Mouse (Mus musculus): Measurements from ENCODE around the gene Cep250. TPM values are rescaled to one million over a fixed set of nuclear protein-coding genes. Genes with fewer than 3 reads are reported as not detected.

Cep250 gene
- polyA plus RNA-seq, 1 experiment from 2014 or later = 26.3 TPM

- no peak overlapping the region for H3K4me2 ChIP-seq (replicated peaks)
- ATAC-seq (ENCODE audit: low FRiP score, low read depth) = no peak
- peaks cover 37% of the 10 kb centered on the region for H3K4me1 ChIP-seq
- H3K9me3 ChIP-seq = no peaks in the 10 kb centered on the region
- H3K36me3 ChIP-seq = no peaks in the 10 kb centered on the region
- H3K4me3 ChIP-seq = no peak overlapping the region
- H3K27ac ChIP-seq (replicated peaks) = no peak overlapping the region
- H3K9ac ChIP-seq (replicated peaks) = no peak overlapping the region
- H3K27me3 ChIP-seq = peaks cover 15% of the 10 kb centered on the region
- 81% methylated on average over 4 of the region's 4 CpGs for WGBS
Measured at GRCm38 (mm10) chr2:155944685-155945084, 11.6 kb upstream of the Cep250 start.

- Histone ChIP-seq H3K9me3 (no peaks in the 10 kb centered on the region), H3K4me1 (peaks cover 37% of the 10 kb centered on the region), H3K36me3 (no peaks in the 10 kb centered on the region), H3K4me2 (replicated peaks) (no peak within 1 kb of the TSS), H3K27ac (replicated peaks) (no peak within 1 kb of the TSS), H3K27me3 (peaks cover 15% of the 10 kb centered on the region), H3K9ac (replicated peaks) (no peak within 1 kb of the TSS), H3K4me3 (no peak within 1 kb of the TSS)
- WGBS = 52% methylated on average over 13 of the region's 13 CpGs
- no peak for ATAC-seq (ENCODE audit: low FRiP score, low read depth)
Measured at GRCm38 (mm10) chr2:155945124-155945523, 11.1 kb upstream of the Cep250 start, which contains the start of gene Gdf5. Gdf5 (minus strand) TSS chr2:155945367.

GRCm38 (mm10) chr2:155945580-155945979 lies 10.7 kb upstream of the Cep250 start:
- H3K9ac ChIP-seq (replicated peaks) = no peak overlapping the region
- peaks cover 15% of the 10 kb centered on the region for H3K27me3 ChIP-seq
- peaks cover 37% of the 10 kb centered on the region for H3K4me1 ChIP-seq
- 70% methylated on average over 5 of the region's 5 CpGs for WGBS
- no peak overlapping the region for H3K4me3 ChIP-seq
- no peak overlapping the region for H3K27ac ChIP-seq (replicated peaks)
- ATAC-seq (ENCODE audit: low FRiP score, low read depth) = no peak
- H3K4me2 ChIP-seq (replicated peaks) = no peak overlapping the region
- H3K9me3 ChIP-seq = no peaks in the 10 kb centered on the region
- no peaks in the 10 kb centered on the region for H3K36me3 ChIP-seq

GRCm38 (mm10) chr2:155946069-155946468 lies 10.2 kb upstream of the Cep250 start:
- Histone ChIP-seq H3K9ac (replicated peaks) (no peak overlapping the region), H3K36me3 (no peaks in the 10 kb centered on the region), H3K4me1 (peaks cover 37% of the 10 kb centered on the region), H3K27me3 (peaks cover 15% of the 10 kb centered on the region), H3K4me2 (replicated peaks) (no peak overlapping the region), H3K27ac (replicated peaks) (no peak overlapping the region), H3K9me3 (no peaks in the 10 kb centered on the region), H3K4me3 (no peak overlapping the region)
- under 1% methylated on average over 7 of the region's 7 CpGs for WGBS
- 0 out of 2 replicates have a peak, but pooled peaks have one; percentile 38 for ATAC-seq (ENCODE audit: low FRiP score, low read depth)

GRCm38 (mm10) chr2:155946499-155946898 lies 9.8 kb upstream of the Cep250 start:
- ATAC-seq (ENCODE audit: low FRiP score, low read depth) = no peak
- H3K4me1 ChIP-seq = peaks cover 37% of the 10 kb centered on the region
- no peak overlapping the region for H3K4me2 ChIP-seq (replicated peaks)
- H3K9ac ChIP-seq (replicated peaks) = no peak overlapping the region
- H3K27ac ChIP-seq (replicated peaks) = no peak overlapping the region
- H3K27me3 ChIP-seq = peaks cover 15% of the 10 kb centered on the region
- no peaks in the 10 kb centered on the region for H3K36me3 ChIP-seq
- no peaks in the 10 kb centered on the region for H3K9me3 ChIP-seq
- WGBS = 4% methylated on average over 4 of the region's 4 CpGs
- no peak overlapping the region for H3K4me3 ChIP-seq

GRCm38 (mm10) chr2:155947390-155948002 lies 8.8 kb upstream of the Cep250 start:
- no peak for ATAC-seq (ENCODE audit: low FRiP score, low read depth)
- H3K4me1 ChIP-seq = peaks cover 37% of the 10 kb centered on the region
- peaks cover 15% of the 10 kb centered on the region for H3K27me3 ChIP-seq
- H3K9ac ChIP-seq (replicated peaks) = no peak overlapping the region
- H3K9me3 ChIP-seq = no peaks in the 10 kb centered on the region
- H3K36me3 ChIP-seq = no peaks in the 10 kb centered on the region
- 75% methylated on average over 5 of the region's 5 CpGs for WGBS
- no peak overlapping the region for H3K4me3 ChIP-seq
- H3K4me2 ChIP-seq (replicated peaks) = no peak overlapping the region
- H3K27ac ChIP-seq (replicated peaks) = no peak overlapping the region

GRCm38 (mm10) chr2:155949362-155949761 lies 6.9 kb upstream of the Cep250 start:
- Histone ChIP-seq H3K4me3 (no peak overlapping the region), H3K27ac (replicated peaks) (no peak overlapping the region), H3K9me3 (no peaks in the 10 kb centered on the region), H3K36me3 (no peaks in the 10 kb centered on the region), H3K4me1 (peaks cover 20% of the 10 kb centered on the region), H3K27me3 (peaks cover 15% of the 10 kb centered on the region), H3K9ac (replicated peaks) (no peak overlapping the region), H3K4me2 (replicated peaks) (no peak overlapping the region)
- WGBS = 28% methylated on average over 6 of the region's 6 CpGs
- ATAC-seq (ENCODE audit: low FRiP score, low read depth) = no peak

GRCm38 (mm10) chr2:155952006-155952405 lies 4.3 kb upstream of the Cep250 start:
- Histone ChIP-seq H3K27me3 (peaks cover 12% of the 10 kb centered on the region), H3K9me3 (no peaks in the 10 kb centered on the region), H3K4me1 (peaks cover 1% of the 10 kb centered on the region), H3K9ac (replicated peaks) (no peak overlapping the region), H3K27ac (replicated peaks) (no peak overlapping the region), H3K4me3 (no peak overlapping the region), H3K4me2 (replicated peaks) (no peak overlapping the region), H3K36me3 (no peaks in the 10 kb centered on the region)
- no peak for ATAC-seq (ENCODE audit: low FRiP score, low read depth)

- ATAC-seq (ENCODE audit: low FRiP score, low read depth) = no peak
- WGBS = 91% methylated on average over 5 of the region's 5 CpGs
- no peak overlapping the region for H3K9ac ChIP-seq (replicated peaks)
- H3K27ac ChIP-seq (replicated peaks) = no peak overlapping the region
- peaks cover 38% of the 10 kb centered on the region for H3K36me3 ChIP-seq
- no peak overlapping the region for H3K4me3 ChIP-seq
- no peaks in the 10 kb centered on the region for H3K9me3 ChIP-seq
- H3K4me1 ChIP-seq = peaks cover 7% of the 10 kb centered on the region
- no peaks in the 10 kb centered on the region for H3K27me3 ChIP-seq
- no peak overlapping the region for H3K4me2 ChIP-seq (replicated peaks)
Measured at GRCm38 (mm10) chr2:155959981-155960380, 3.7 kb downstream of the Cep250 start.

- no peak; the same call in 1 of the 2 replicates for ATAC-seq (ENCODE audit: low FRiP score, low read depth)
- Histone ChIP-seq H3K9me3 (no peaks in the 10 kb centered on the region), H3K4me3 (no peak overlapping the region), H3K27me3 (no peaks in the 10 kb centered on the region), H3K36me3 (peaks cover 55% of the 10 kb centered on the region), H3K4me2 (replicated peaks) (no peak overlapping the region), H3K4me1 (peaks cover 7% of the 10 kb centered on the region), H3K9ac (replicated peaks) (no peak overlapping the region), H3K27ac (replicated peaks) (no peak overlapping the region)
- 77% methylated on average over 10 of the region's 10 CpGs for WGBS
Measured at GRCm38 (mm10) chr2:155961862-155962261, 5.6 kb downstream of the Cep250 start.

GRCm38 (mm10) chr2:155962991-155963390 lies 6.7 kb downstream of the Cep250 start:
- Histone ChIP-seq H3K27ac (replicated peaks) (no peak overlapping the region), H3K9me3 (no peaks in the 10 kb centered on the region), H3K4me1 (no peaks in the 10 kb centered on the region), H3K4me3 (no peak overlapping the region), H3K9ac (replicated peaks) (no peak overlapping the region), H3K36me3 (peaks cover 66% of the 10 kb centered on the region), H3K4me2 (replicated peaks) (no peak overlapping the region), H3K27me3 (no peaks in the 10 kb centered on the region)
- ATAC-seq (ENCODE audit: low FRiP score, low read depth) = no peak
- 49% methylated on average over 1 of the region's 1 CpGs for WGBS

GRCm38 (mm10) chr2:155973348-155973747 lies 17.1 kb downstream of the Cep250 start:
- Histone ChIP-seq H3K27me3 (no peaks in the 10 kb centered on the region), H3K9ac (replicated peaks) (no peak overlapping the region), H3K36me3 (peaks cover 87% of the 10 kb centered on the region), H3K9me3 (no peaks in the 10 kb centered on the region), H3K4me1 (no peaks in the 10 kb centered on the region), H3K27ac (replicated peaks) (no peak overlapping the region), H3K4me3 (no peak overlapping the region), H3K4me2 (replicated peaks) (no peak overlapping the region)
- WGBS = 82% methylated on average over 6 of the region's 6 CpGs
- no peak for ATAC-seq (ENCODE audit: low FRiP score, low read depth)
